Mouse (Mus musculus) CH12.LX (cell line): ENCODE data around the gene Krt28.

Experiments
- CHD2 ChIP-seq: IDR thresholded peaks from 2 replicates; pipeline ENCODE4 v1.6.1; 2011; ENCODE audit warnings: low read length, improper control_type of control experiment
- CTCF ChIP-seq, 2 experiments: IDR thresholded peaks in 1 of 2; conservative IDR thresholded peaks in 1 of 2; 2 replicates each; pipeline ENCODE4 v1.5.1; 2011 to 2012; ENCODE audit warnings: low read depth in 2 of 2, low read length in 2 of 2, improper control_type of control experiment in 1 of 2, inconsistent platforms in 1 of 2, mild to moderate bottlenecking in 1 of 2, moderate library complexity in 1 of 2
- EP300 ChIP-seq: IDR thresholded peaks from 2 replicates; pipeline ENCODE4 v1.6.1; 2011; ENCODE audit warnings: low read length, improper control_type of control experiment
- MAX ChIP-seq: IDR thresholded peaks from 2 replicates; pipeline ENCODE4 v1.6.1; 2011; ENCODE audit warnings: low read length, improper control_type of control experiment
- MEF2A ChIP-seq: IDR thresholded peaks from 2 replicates; pipeline ENCODE4 v1.6.1; 2014; ENCODE audit warnings: low read depth, mild to moderate bottlenecking, inconsistent platforms, low read length, improper control_type of control experiment, borderline replicate concordance
- POLR2A ChIP-seq: IDR thresholded peaks from 2 replicates; pipeline ENCODE4 v1.6.1; 2011; ENCODE audit warnings: low read depth, mild to moderate bottlenecking, improper control_type of control experiment, low read length

- TF ChIP-seq CTCF (conservative IDR thresholded peaks at IDR 0.05 in 1 of 2, IDR thresholded peaks at IDR 0.05 in 1 of 2; ENCODE audit: low read depth in 2 of 2, low read length in 2 of 2) (no peak), CHD2 (no peak), POLR2A (no peak), EP300 (no peak), MEF2A (no peak), MAX (no peak)
These were observed 58.2 kb downstream of the Krt28 start for GRCm38 (mm10) chr11:99316543-99316942.
